Mouse (Mus musculus) stomach, postnatal 0 days (tissue): ENCODE results near the gene Sectm1a.

Experiments used
- CTCF ChIP-seq: IDR thresholded peaks from 2 replicates; pipeline ENCODE4 v1.5.1; 2016; ENCODE audit warnings: antibody characterized with exemption, low read depth, mild to moderate bottlenecking, moderate library complexity
- EP300 ChIP-seq: optimal IDR thresholded peaks from 2 replicates; pipeline ENCODE3; 2016; ENCODE audit warnings: antibody characterized with exemption

DNA sequence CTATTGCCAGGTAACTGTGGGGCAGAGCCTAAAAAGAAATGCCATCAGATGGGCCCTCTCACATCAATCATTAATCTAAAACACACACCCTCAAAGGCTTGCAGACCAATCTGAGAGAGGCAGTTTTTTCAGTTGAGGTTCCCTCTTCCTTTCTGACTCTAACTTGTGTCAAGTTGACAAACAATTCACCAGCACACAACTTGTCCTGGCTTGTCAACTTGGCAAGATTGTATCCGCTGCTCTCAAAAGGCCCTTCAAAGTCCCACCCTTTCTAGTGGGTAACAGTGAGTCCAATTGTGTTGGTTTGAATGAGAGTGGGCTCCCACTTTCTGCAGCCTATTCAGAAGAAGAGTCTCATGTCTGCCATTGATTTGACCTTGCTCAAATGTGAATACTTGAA is 35.7 kb downstream of the Sectm1a start:
- TF ChIP-seq EP300 (no peak), CTCF (no peak)
